Mouse (Mus musculus): ENCODE data around the gene Naa15.

Gene Naa15

GRCm38 (mm10) chr3:51510903-51511302 is 96.0 kb downstream of the Naa15 start:
- DNase-seq (ENCODE audit: low read depth, low spot score), result peak; percentile 46

- DNase-seq (ENCODE audit: low read depth, low spot score), result no peak
Observed at GRCm38 (mm10) chr3:51511983-51512382, 97.0 kb downstream of the Naa15 start.

DNA sequence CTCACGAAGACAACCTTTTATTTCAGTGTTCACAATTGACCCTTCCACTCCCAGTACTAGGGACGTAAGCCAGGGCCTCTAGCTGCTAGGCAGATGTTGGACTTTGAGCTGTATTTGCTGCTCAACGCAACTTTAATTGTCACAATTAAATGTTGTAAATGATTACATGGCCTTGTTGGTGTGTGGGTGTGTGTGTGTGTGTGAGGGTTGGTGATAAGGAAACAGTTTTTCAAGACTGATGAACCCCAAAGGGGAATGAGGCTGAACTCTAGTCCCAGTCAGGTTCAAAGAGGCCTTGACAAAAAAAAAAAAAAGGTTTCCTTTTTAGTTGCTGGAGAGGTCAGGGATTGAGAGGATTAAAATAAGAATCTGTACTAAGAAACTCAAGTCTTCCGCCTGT is 102.5 kb downstream of the Naa15 start:
- DNase-seq (ENCODE audit: low read depth, low spot score), result no peak

GRCm38 (mm10) chr3:51517878-51518762 is 103.2 kb downstream of the Naa15 start:
- no peak for DNase-seq (ENCODE audit: low read depth, low spot score)

GRCm38 (mm10) chr3:51518763-51519121 is 103.8 kb downstream of the Naa15 start:
- no peak for DNase-seq (ENCODE audit: low read depth, low spot score)

- no peak for DNase-seq (ENCODE audit: low read depth, low spot score)
Observed at GRCm38 (mm10) chr3:51521262-51521661, 106.3 kb downstream of the Naa15 start.

- no peak for DNase-seq (ENCODE audit: low read depth, low spot score)
Observed at GRCm38 (mm10) chr3:51525186-51525785, 110.3 kb downstream of the Naa15 start.
